Mouse (Mus musculus) lung, embryonic 16.5 days (tissue): ENCODE data around the gene Hoxb2. TPM values are rescaled to one million over a fixed set of nuclear protein-coding genes. Genes with fewer than 3 reads are reported as not detected.
A peak's percentile ranks its signal among the peaks of the same experiment; 100 is the strongest.

Experiments used
- ATAC-seq: fragments of 200-750 bp; cut with Nextera tagmentation; 2 replicates; pipeline ENCODE4 v1.8.0; 2017; ENCODE audit warnings: low read depth, mild to moderate bottlenecking, moderate library complexity
- H3K27ac ChIP-seq: fragments of 300-500 bp; sonication (generic); 2 replicates; pipeline ENCODE4 v1.5.1; 2014; ENCODE audit warnings: mild to moderate bottlenecking, control low read depth, low read length
- H3K27me3 ChIP-seq: fragments of 300-500 bp; sonication (generic); 2 replicates; pipeline ENCODE4 v1.6.1; 2014; ENCODE audit warnings: low read depth, low read length, mixed read lengths; ENCODE audit not compliant: control insufficient read depth, insufficient read depth
- H3K36me3 ChIP-seq: fragments of 300-500 bp; sonication (generic); 2 replicates; pipeline ENCODE4 v1.6.1; 2014; ENCODE audit warnings: low read length; ENCODE audit not compliant: control insufficient read depth, insufficient read depth
- H3K4me1 ChIP-seq: fragments of 300-500 bp; sonication (generic); replicated peaks from 2 replicates; pipeline ENCODE4 v1.6.1; 2014; ENCODE audit warnings: low read length, mixed read lengths; ENCODE audit not compliant: control insufficient read depth, insufficient read depth
- H3K4me2 ChIP-seq: fragments of 300-500 bp; sonication (generic); 2 replicates; pipeline ENCODE4 v1.6.1; 2014; ENCODE audit warnings: low read depth, low read length, control low read depth
- H3K4me3 ChIP-seq: fragments of 300-500 bp; sonication (generic); 2 replicates; pipeline ENCODE4 v1.5.1; 2014; ENCODE audit warnings: mild to moderate bottlenecking, low read length, control low read depth
- H3K9ac ChIP-seq: fragments of 300-500 bp; sonication (generic); 2 replicates; pipeline ENCODE4 v1.6.1; 2014; ENCODE audit warnings: low read length, control low read depth
- H3K9me3 ChIP-seq: fragments of 300-500 bp; sonication (generic); 2 replicates; pipeline ENCODE4 v1.6.1; 2016; ENCODE audit warnings: low read length; ENCODE audit not compliant: control insufficient read depth
- WGBS: fragments of 180-500 bp; shearing (Covaris S2); extraction: QIAGEN DNeasy Blood & Tissue Kit; methylation state at CpG from one replicate; pipeline ENCODE4 v1.1.7; 2014; 5-methylcytosine and 5-hydroxymethylcytosine counted together
- polyA plus RNA-seq: library from polyadenylated mRNA; unstranded; fragments of >200 nt; fragmentation: Nextera tagmentation; extraction: Ambion mirVana; gene quantifications from 2 replicates; pipeline ENCODE4 v1.2.1, GENCODE M21; 2015

Hoxb2 gene
- polyA plus RNA-seq, 1 experiment from 2014 or later, result 24.0 TPM

GRCm38 (mm10) chr11:96314671-96315343 lies 35.5 kb upstream of the Hoxb2 start:
- ATAC-seq, result no peak
- H3K36me3 ChIP-seq, result no peaks in the 10 kb centered on the region
- no peaks in the 10 kb centered on the region for H3K9me3 ChIP-seq
- H3K4me2 ChIP-seq, result peak overlapping the region; percentile 79
- peaks cover 4% of the 10 kb centered on the region; the same call in 1 of the 2 replicates for H3K4me1 ChIP-seq
- peak overlapping the region; percentile 53 for H3K4me3 ChIP-seq
- 2% methylated on average over 34 of the region's 34 CpGs for WGBS
- peaks cover 41% of the 10 kb centered on the region for H3K27me3 ChIP-seq
- peak overlapping the region; percentile 92 for H3K27ac ChIP-seq
- peak overlapping the region; percentile 72 for H3K9ac ChIP-seq

DNA sequence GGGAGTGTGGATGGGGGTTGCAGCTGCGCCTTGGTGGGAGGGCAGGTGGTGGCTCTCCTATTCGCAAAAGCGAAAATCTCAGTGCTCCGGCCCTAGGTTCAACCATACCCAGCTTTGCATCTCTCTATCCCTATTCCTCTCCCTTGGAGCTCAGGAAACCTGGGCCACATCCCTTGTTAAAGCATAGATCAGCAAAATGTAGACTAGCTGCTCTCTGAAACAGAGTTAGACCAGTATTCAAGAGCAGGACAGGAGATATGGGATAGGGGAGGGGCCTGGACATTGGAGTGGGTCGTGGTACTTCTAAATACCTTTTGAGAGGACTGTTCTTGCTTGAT lies 35.0 kb upstream of the Hoxb2 start:
- 6% methylated on average over 5 of the region's 5 CpGs for WGBS
- H3K4me2 ChIP-seq, result peak overlapping the region; percentile 79
- no peaks in the 10 kb centered on the region for H3K9me3 ChIP-seq
- H3K4me1 ChIP-seq, result 0 out of 2 replicates have a peak, but pooled peaks cover 2% of the 10 kb centered on the region
- peak overlapping the region; percentile 53 for H3K4me3 ChIP-seq
- peak overlapping the region; percentile 72 for H3K9ac ChIP-seq
- no peak for ATAC-seq
- peaks cover 38% of the 10 kb centered on the region for H3K27me3 ChIP-seq
- H3K27ac ChIP-seq, result peak overlapping the region; percentile 92
- H3K36me3 ChIP-seq, result no peaks in the 10 kb centered on the region

DNA sequence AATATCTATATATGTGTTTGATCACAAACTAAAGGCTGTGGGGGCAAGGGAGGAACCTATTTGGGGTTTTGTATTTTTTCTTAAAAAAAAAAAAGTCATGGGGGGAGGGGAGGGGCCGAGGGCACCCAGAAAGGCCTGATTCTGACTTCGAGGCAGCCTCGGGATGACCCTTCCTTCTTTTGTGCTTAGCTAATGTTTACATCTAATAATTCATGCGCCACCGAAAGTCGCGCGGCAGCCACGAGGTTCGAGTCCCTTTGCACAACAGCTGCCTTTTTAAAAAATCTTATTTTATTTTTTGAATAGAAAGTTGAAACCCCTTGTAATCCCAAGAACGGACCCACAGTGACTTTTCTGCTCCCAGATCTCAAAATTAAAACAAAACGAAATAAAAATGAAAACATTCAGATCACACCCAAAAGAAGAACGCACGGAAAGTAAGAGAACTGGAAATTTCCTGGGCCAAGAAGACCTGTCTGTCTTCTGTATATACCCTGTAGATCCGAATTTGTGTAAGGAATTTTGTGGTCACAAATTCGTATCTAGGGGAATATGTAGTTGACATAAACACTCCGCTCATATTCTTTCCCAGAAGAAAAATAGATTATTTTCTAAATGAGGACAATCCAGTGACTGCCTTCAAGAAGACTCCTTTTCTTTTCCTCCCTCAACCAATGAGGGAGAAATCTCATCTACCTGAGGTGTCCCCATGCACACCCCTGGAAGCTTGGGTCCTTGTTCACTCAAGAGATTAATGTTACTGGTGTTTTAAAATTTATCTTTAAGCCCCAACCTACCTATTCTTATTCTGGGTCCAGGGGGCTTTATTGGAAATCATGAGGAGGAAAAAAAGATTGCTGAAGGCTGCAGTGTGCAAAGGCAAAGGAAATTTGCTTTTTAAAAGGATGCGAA lies 33.4 kb upstream of the Hoxb2 start:
- 0 out of 2 replicates have a peak, but pooled peaks cover 2% of the 10 kb centered on the region for H3K4me1 ChIP-seq
- no peak for ATAC-seq
- H3K4me2 ChIP-seq, result peak overlapping the region; percentile 79
- peak overlapping the region; percentile 97 for H3K27ac ChIP-seq
- H3K36me3 ChIP-seq, result no peaks in the 10 kb centered on the region
- peaks cover 34% of the 10 kb centered on the region for H3K27me3 ChIP-seq
- 10% methylated on average over 18 of the region's 18 CpGs for WGBS
- peak overlapping the region; percentile 78 for H3K9ac ChIP-seq
- H3K9me3 ChIP-seq, result no peaks in the 10 kb centered on the region
- H3K4me3 ChIP-seq, result peak overlapping the region; percentile 62

GRCm38 (mm10) chr11:96317608-96318367 lies 32.5 kb upstream of the Hoxb2 start, which contains the start of gene Hoxb4:
Gene Hoxb4, plus strand, starts transcription at chr11:96318267.
- peaks cover 37% of the 10 kb centered on the region for H3K27me3 ChIP-seq
- peak within 1 kb of the TSS; percentile 87 for H3K9ac ChIP-seq
- WGBS, result 3% methylated on average over 28 of the region's 28 CpGs
- peak; percentile 4; the same call in 1 of the 2 replicates for ATAC-seq
- no peaks in the 10 kb centered on the region for H3K9me3 ChIP-seq
- no peaks in the 10 kb centered on the region for H3K36me3 ChIP-seq
- H3K4me2 ChIP-seq, result peak within 1 kb of the TSS; percentile 79
- H3K27ac ChIP-seq, result peak within 1 kb of the TSS; percentile 97
- H3K4me1 ChIP-seq, result no peaks in the 10 kb centered on the region
- H3K4me3 ChIP-seq, result peak within 1 kb of the TSS; percentile 62

GRCm38 (mm10) chr11:96318368-96319070 lies 31.8 kb upstream of the Hoxb2 start:
- Histone ChIP-seq H3K27ac (peak overlapping the region; percentile 97), H3K9me3 (no peaks in the 10 kb centered on the region), H3K4me2 (peak overlapping the region; percentile 79), H3K27me3 (peaks cover 32% of the 10 kb centered on the region), H3K9ac (peak overlapping the region; percentile 87), H3K4me1 (no peaks in the 10 kb centered on the region), H3K4me3 (peak overlapping the region; percentile 62), H3K36me3 (no peaks in the 10 kb centered on the region)
- ATAC-seq, result peak; percentile 84
- 0% methylated on average over 39 of the region's 45 CpGs for WGBS

DNA sequence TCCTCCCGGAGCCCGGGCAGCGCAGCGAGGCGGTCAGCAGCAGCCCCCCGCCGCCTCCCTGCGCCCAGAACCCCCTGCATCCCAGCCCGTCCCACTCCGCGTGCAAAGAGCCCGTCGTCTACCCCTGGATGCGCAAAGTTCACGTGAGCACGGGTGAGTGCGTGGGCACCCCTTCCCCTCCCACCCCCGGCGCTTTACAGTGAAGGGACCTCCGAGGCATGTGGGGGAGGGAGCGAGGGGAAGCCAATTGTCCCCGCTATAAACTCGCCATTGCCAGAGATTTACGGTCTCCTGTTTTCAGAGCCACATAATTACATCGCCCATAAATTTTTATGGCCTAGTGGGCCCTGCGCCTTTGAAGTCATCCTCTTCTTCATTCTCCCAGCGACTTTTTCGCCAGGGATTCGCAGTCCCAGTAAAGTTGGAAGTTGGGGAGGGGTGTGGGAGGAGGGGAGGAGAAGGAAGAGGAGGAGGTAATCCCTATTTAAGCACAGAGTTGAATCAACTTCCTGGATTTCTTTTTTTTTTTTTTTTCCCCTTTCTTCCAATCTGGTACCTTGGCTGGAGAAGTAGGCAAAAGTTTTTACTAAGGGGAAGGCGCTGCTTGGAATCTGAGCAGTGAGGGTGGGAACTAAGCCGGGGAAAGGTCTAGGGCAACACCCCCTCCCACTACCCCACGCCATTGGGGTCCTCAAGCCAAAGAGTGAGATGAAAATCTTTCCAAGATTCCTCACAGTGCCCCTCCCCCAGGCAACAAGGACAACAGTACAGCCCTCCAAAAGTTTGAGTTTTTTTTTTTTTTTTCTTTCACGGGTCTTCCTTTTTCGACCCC lies 31.0 kb upstream of the Hoxb2 start:
- ATAC-seq, result peak; percentile 72
- peaks cover 28% of the 10 kb centered on the region for H3K27me3 ChIP-seq
- H3K27ac ChIP-seq, result peak overlapping the region; percentile 97
- H3K4me3 ChIP-seq, result peak overlapping the region; percentile 62
- no peaks in the 10 kb centered on the region for H3K36me3 ChIP-seq
- no peaks in the 10 kb centered on the region for H3K4me1 ChIP-seq
- H3K9me3 ChIP-seq, result no peaks in the 10 kb centered on the region
- peak overlapping the region; percentile 87 for H3K9ac ChIP-seq
- WGBS, result under 1% methylated on average over 28 of the region's 34 CpGs
- H3K4me2 ChIP-seq, result peak overlapping the region; percentile 79

- ATAC-seq, result peak; percentile 10
- H3K36me3 ChIP-seq, result no peaks in the 10 kb centered on the region
- H3K9ac ChIP-seq, result peak overlapping the region; percentile 87
- H3K27me3 ChIP-seq, result peaks cover 26% of the 10 kb centered on the region
- no peaks in the 10 kb centered on the region for H3K9me3 ChIP-seq
- WGBS, result 0% methylated on average over 29 of the region's 29 CpGs
- H3K4me1 ChIP-seq, result no peaks in the 10 kb centered on the region
- H3K4me3 ChIP-seq, result peak overlapping the region; percentile 62
- peak overlapping the region; percentile 79 for H3K4me2 ChIP-seq
- peak overlapping the region; percentile 97 for H3K27ac ChIP-seq
These were observed 30.4 kb upstream of the Hoxb2 start for GRCm38 (mm10) chr11:96319910-96320309.

DNA sequence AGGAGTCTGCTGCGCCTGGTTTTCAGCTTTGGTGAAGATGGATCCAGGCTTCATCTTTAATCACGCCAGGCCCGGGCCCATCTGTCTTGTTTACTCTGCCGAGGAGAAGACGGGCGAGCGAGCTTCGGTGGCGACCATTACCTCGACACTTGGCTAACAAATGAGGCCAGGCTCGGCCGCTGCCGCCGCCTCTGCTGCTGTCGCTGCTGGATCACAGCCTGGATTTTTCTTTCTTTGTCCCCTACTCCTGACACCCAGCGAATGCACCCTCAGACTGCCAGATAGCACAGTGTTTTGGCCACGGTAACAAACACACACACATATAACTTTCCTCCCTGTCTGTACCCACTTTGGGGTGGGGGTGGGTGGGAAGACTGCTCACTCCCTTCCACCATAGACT lies 29.6 kb upstream of the Hoxb2 start:
- H3K9ac ChIP-seq, result peak overlapping the region; percentile 87
- peaks cover 18% of the 10 kb centered on the region for H3K27me3 ChIP-seq
- H3K4me1 ChIP-seq, result no peaks in the 10 kb centered on the region
- no peaks in the 10 kb centered on the region for H3K36me3 ChIP-seq
- H3K4me3 ChIP-seq, result peak overlapping the region; percentile 62
- 14% methylated on average over 17 of the region's 17 CpGs for WGBS
- no peak for ATAC-seq
- H3K4me2 ChIP-seq, result peak overlapping the region; percentile 79
- H3K27ac ChIP-seq, result peak overlapping the region; percentile 97
- no peaks in the 10 kb centered on the region for H3K9me3 ChIP-seq
